Mouse (Mus musculus): Measurements from ENCODE around the gene Rnf215.
"Not testable (repeated sequence)": the region's sequence is repeated elsewhere in the genome, so short reads cannot be mapped to it uniquely, and the experiment has no call there.

The Rnf215 gene

GRCm38 (mm10) chr11:4134986-4135935 is at the start of gene Rnf215:
TSS of gene Rnf215 (plus strand) at chr11:4135202.
- DNase-seq (ENCODE audit: low spot score in 2 of 2) = peak in 1 of 2 experiments; percentile 82

GRCm38 (mm10) chr11:4086246-4086645 is 48.8 kb upstream of the Rnf215 start:
- no peak for DNase-seq (ENCODE audit: low spot score in 2 of 2)

- DNase-seq (ENCODE audit: low spot score in 2 of 2) = peak; percentile 61 to 80
These were observed 47.7 kb upstream of the Rnf215 start for GRCm38 (mm10) chr11:4087267-4087666.

GRCm38 (mm10) chr11:4093459-4094377 is 41.3 kb upstream of the Rnf215 start:
- no peak for DNase-seq (ENCODE audit: low spot score in 2 of 2)

- DNase-seq (ENCODE audit: low spot score in 2 of 2) = peak in 1 of 2 experiments; percentile 81
These were observed 40.4 kb upstream of the Rnf215 start for GRCm38 (mm10) chr11:4094378-4095170.

- peak in 1 of 2 experiments; percentile 75 for DNase-seq (ENCODE audit: low spot score in 2 of 2)
These were observed 39.6 kb upstream of the Rnf215 start, which contains the start of gene Mtfp1 for GRCm38 (mm10) chr11:4095171-4096053. TSS of gene Mtfp1 (minus strand) at chr11:4095445.

GRCm38 (mm10) chr11:4096054-4096984 is 38.7 kb upstream of the Rnf215 start:
- DNase-seq (ENCODE audit: low spot score in 2 of 2) = peak; percentile 97 to 99

GRCm38 (mm10) chr11:4097091-4097621 is 37.8 kb upstream of the Rnf215 start:
- no peak for DNase-seq (ENCODE audit: low spot score in 2 of 2)

- no peak for DNase-seq (ENCODE audit: low spot score in 2 of 2)
These were observed 36.9 kb upstream of the Rnf215 start for GRCm38 (mm10) chr11:4098120-4098519.

GRCm38 (mm10) chr11:4098816-4099215 is 36.2 kb upstream of the Rnf215 start:
- no peak for DNase-seq (ENCODE audit: low spot score in 2 of 2)

- DNase-seq (ENCODE audit: low spot score in 2 of 2) = peak in 1 of 2 experiments; percentile 55
These were observed 35.6 kb upstream of the Rnf215 start for GRCm38 (mm10) chr11:4099447-4099846.

- DNase-seq (ENCODE audit: low spot score in 2 of 2) = no peak
These were observed 33.2 kb upstream of the Rnf215 start for GRCm38 (mm10) chr11:4101851-4102250.

GRCm38 (mm10) chr11:4103522-4103921 is 31.5 kb upstream of the Rnf215 start:
- no peak for DNase-seq (ENCODE audit: low spot score in 2 of 2)

- DNase-seq (ENCODE audit: low spot score in 2 of 2) = no peak
These were observed 30.0 kb upstream of the Rnf215 start for GRCm38 (mm10) chr11:4104989-4105388.

- peak; percentile 50 to 75 for DNase-seq (ENCODE audit: low spot score in 2 of 2)
These were observed 29.6 kb upstream of the Rnf215 start for GRCm38 (mm10) chr11:4105444-4105843.

GRCm38 (mm10) chr11:4107901-4108300 is 27.1 kb upstream of the Rnf215 start:
- DNase-seq (ENCODE audit: low spot score in 2 of 2) = not testable (repeated sequence)

GRCm38 (mm10) chr11:4108691-4109090 is 26.3 kb upstream of the Rnf215 start:
- no peak for DNase-seq (ENCODE audit: low spot score in 2 of 2)

- DNase-seq (ENCODE audit: low spot score in 2 of 2) = no peak
These were observed 23.0 kb upstream of the Rnf215 start for GRCm38 (mm10) chr11:4112033-4112432.

GRCm38 (mm10) chr11:4112861-4113260 is 22.1 kb upstream of the Rnf215 start:
- no peak for DNase-seq (ENCODE audit: low spot score in 2 of 2)

Data from left cerebral cortex, adult 9 months (tissue).